In genomic region chr15:97059071-97060041, GRCm38 (mm10) we compare ENCODE assay signal across 24 mouse cellular contexts. TPM values are rescaled to one million over a fixed set of nuclear protein-coding genes. Genes with fewer than 3 reads are reported as not detected.
DNase-seq lines count a peak whose midpoint lies in the region; ATAC-seq lines count a peak whose summit lies in the region.
"Had no signal": no experiment of that assay in that cellular context is flagged by ENCODE, and none has a peak within 500 bp of the region (broad histone marks: within the 10 kb centered on the region; RNA-seq: fewer than 3 reads in every experiment).

No protein-coding gene starts in this region.

- no peak overlapping the region for H3K9ac ChIP-seq in liver, embryonic 16.5 days (ENCODE audit: low read depth, low read length)
- H3K9ac ChIP-seq: heart, embryonic 13.5 days; hindbrain, embryonic 14.5 days; midbrain, embryonic 15.5 days had no signal

- H3K27me3 ChIP-seq in liver, embryonic 16.5 days (ENCODE audit: control insufficient read depth, insufficient read depth, low read depth, low read length): peaks cover 11% of the 10 kb centered on the region
- H3K27me3 ChIP-seq: heart, embryonic 13.5 days; midbrain, embryonic 15.5 days had no signal

- no peak overlapping the region for H3K4me2 ChIP-seq in liver, embryonic 16.5 days (ENCODE audit: low read depth, low read length)
- H3K4me2 ChIP-seq: heart, embryonic 13.5 days; hindbrain, embryonic 14.5 days; midbrain, embryonic 15.5 days had no signal

- H3K4me1 ChIP-seq in liver, embryonic 16.5 days (ENCODE audit: control insufficient read depth, low read depth, low read length): peaks cover 6% of the 10 kb centered on the region

- no peak overlapping the region for H3K4me3 ChIP-seq in liver, embryonic 16.5 days (ENCODE audit: low read depth, low read length)
- H3K4me3 ChIP-seq: heart, embryonic 13.5 days; layer of hippocampus, adult 2 months; midbrain, embryonic 15.5 days; myocyte had no signal

- peak; percentile 33 for DNase-seq in embryo, embryonic 10 days (ENCODE audit: low spot score)
- DNase-seq in embryo, embryonic 9.5 days (ENCODE audit: extremely low spot score): no peak
- DNase-seq in liver: no peak
- peak; percentile 96 for DNase-seq in R1 (ENCODE audit: low read depth, low spot score)
- no peak for DNase-seq in kidney, postnatal 36 days
- DNase-seq: adrenal gland, postnatal 36 days; cerebellum, adult 18-20 months; cerebellum, postnatal 36 days; gastrocnemius, postnatal 25 days; heart, postnatal 36 days; kidney, postnatal 10 days; lung, postnatal 14 days; thymus, adult 18-20 months had no signal

- peak overlapping the region; percentile 58 for H3K27ac ChIP-seq in liver, embryonic 16.5 days (ENCODE audit: low read length)
- H3K27ac ChIP-seq: heart, embryonic 13.5 days; hindbrain, embryonic 14.5 days; layer of hippocampus, adult 2 months; midbrain, embryonic 15.5 days had no signal

- ATAC-seq in liver, embryonic 16.5 days (ENCODE audit: low read depth): no peak
- ATAC-seq in granulocyte monocyte progenitor cell, adult 5-6 weeks (replicated peaks; ENCODE audit: poor library complexity, severe bottlenecking): peak; percentile 30; the same call in 1 of the 2 replicates
- ATAC-seq in activated CD4-positive, CD25-positive, alpha-beta regulatory T cell, adult 4 months: no peak
- ATAC-seq: forebrain, embryonic 16.5 days; intestine, postnatal 0 days; midbrain, embryonic 15.5 days had no signal

- H3K9me3 ChIP-seq in liver, embryonic 16.5 days (replicated peaks; ENCODE audit: control insufficient read depth, low read length): peaks cover 2% of the 10 kb centered on the region

- WGBS in liver, embryonic 16.5 days (ENCODE audit: insufficient replicate concordance): 67% methylated on average over 24 of the region's 24 CpGs

- H3K36me3 ChIP-seq in liver, embryonic 16.5 days (ENCODE audit: control insufficient read depth, insufficient read depth): no peaks in the 10 kb centered on the region
- H3K36me3 ChIP-seq: heart, embryonic 13.5 days; midbrain, embryonic 15.5 days had no signal

RNA-seq across cellular contexts. Expression of gene Slc38a4, which starts 3.6 kb away (rescaled TPM):
- polyA plus RNA-seq in liver, embryonic 16.5 days (2015; fragmentation: Nextera tagmentation; extraction: Ambion mirVana): 78.4 and 83.8 TPM in 2 replicates
- total RNA-seq in granulocyte monocyte progenitor cell, adult 5-6 weeks (2014; fragmentation: Nextera tagmentation): not detected in 2 replicates
- not detected in 2 replicates for total RNA-seq in granulocyte monocyte progenitor cell, adult 5-6 weeks (2017)
- not detected for polyA plus RNA-seq in activated CD4-positive, CD25-positive, alpha-beta regulatory T cell, adult 4 months (2017; shearing (Covaris generic))
- total RNA-seq: megakaryocyte, adult 5-6 weeks had no signal

Comparison
In these comparisons a context has a peak if more than half of its experiments do, and no peak if none do; other contexts are left out.
1. DNase-seq: peak in embryo, embryonic 10 days (single experiment) and R1 (single experiment); none in embryo, embryonic 9.5 days (single experiment), liver (single experiment) and kidney, postnatal 36 days (0 of 2).
2. RNA of gene Slc38a4, which starts 3.6 kb away (polyA plus RNA-seq): 78.4 to 83.8 TPM in liver, embryonic 16.5 days; not detected in activated CD4-positive, CD25-positive, alpha-beta regulatory T cell, adult 4 months; every median in the first group is over 10 times any median in the second.